Mouse (Mus musculus) mouse embryonic stem cell (cell line): ENCODE data around the gene Gm8297.
"Not testable (repeated sequence)": the region's sequence is repeated elsewhere in the genome, so short reads cannot be mapped to it uniquely, and the experiment has no call there.

ENCODE experiments used
- in situ Hi-C, 2 experiments: fragments of 300-500 bp; cut with MboI; formaldehyde crosslinking; loops; 1 replicate in 1 of 2; 3 replicates in 1 of 2; pipeline ENCODE4 v1.14.3; 2019 to 2020; ENCODE audit warnings: low sequenced_read_pairs in 2 of 2, low pct_unique_long_range_greater_than_20kb in 1 of 2, mixed read lengths in 1 of 2; ENCODE audit not compliant: unreplicated experiment in 1 of 2

Gene Gm8297

DNA sequence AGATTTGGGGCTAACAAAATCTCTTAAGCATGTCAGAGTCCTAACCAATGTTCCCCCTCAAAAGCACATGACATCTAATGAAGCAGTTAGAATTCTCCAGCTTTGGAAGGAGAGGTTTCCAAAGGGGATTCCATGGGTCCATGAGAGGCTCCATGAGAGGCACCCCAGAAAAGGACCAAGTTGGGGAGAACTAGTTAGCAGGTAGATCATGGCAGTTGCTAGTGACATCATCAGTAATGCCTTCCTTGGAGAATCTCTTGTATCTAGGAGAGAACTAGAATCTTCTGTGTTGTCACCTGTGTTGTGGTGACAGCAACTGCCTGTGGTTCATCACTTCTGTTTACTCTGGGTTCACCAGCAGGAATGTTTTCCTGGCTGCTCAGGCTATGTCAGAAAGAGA is at the start of gene Gm8297:
Gm8297 (plus strand) TSS at position 301 of the 400 bp plus-strand sequence.
- in situ Hi-C loops = not testable (repeated sequence)

- in situ Hi-C loops = not testable (repeated sequence)
These were observed 31.9 kb downstream of the Gm8297 start, which contains the start of gene Gm3298 for GRCm38 (mm10) chr14:5015591-5015990. Gm3298 (plus strand) TSS chr14:5015891.
